Mouse (Mus musculus) ovary, postnatal 14 days (tissue): ENCODE results near the gene Commd7.

Experiments used
- DNase-seq: peaks from one replicate; pipeline ENCODE4 v3.0.0; 2022; ENCODE audit warnings: low spot score

The Commd7 gene

DNA sequence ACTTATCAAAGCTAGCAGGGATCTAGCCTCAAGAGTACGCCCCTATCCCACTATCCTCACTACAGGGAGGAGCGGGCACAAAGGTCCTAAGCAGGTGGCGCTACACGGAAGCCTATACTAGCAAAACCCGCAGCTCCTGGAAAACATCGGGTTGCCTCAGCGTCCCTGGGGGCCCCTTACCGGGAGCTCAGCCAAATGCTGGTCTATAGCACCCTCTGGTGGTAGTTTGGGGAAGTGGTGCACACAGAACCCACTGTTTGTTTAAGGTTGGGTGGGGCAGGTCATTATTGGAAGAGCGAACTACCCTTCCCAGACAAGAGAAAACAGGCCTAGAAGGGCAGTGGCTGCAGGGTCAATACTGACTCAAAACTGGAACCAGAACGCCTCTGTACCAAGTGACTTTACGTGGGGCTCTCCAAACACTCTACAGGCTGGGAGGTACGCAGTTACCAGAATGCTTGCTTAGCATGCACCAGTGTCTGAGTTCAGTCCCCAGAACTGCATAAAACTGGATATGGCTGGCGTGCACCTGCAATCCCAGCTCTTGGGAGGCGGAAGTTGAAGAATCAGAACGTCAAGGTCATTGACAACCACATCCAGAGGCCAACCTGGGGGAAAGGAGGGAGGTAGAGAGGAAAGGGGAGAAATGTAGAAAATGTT is 45.9 kb downstream of the Commd7 start:
- peak; percentile 88 for DNase-seq

DNA sequence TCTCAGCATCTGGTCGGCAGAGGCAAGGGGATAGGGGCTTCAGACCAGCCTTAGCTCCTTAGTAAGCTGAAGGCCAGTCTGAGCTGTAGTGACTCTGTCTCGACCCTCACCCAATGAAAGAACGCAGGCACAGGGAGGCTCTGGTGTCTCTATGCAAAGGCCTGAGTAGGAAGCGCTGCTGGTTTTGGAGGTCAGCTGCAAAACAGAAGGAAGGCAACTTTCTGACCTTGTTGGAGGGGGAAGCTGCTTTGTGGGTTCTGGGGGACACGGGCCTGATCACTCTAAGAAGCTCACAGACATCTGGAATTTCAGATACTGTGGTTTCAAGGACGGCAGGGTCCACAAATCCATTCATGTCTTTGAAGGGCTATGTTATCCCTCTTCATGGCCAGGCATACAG is 46.6 kb downstream of the Commd7 start:
- no peak for DNase-seq

DNA sequence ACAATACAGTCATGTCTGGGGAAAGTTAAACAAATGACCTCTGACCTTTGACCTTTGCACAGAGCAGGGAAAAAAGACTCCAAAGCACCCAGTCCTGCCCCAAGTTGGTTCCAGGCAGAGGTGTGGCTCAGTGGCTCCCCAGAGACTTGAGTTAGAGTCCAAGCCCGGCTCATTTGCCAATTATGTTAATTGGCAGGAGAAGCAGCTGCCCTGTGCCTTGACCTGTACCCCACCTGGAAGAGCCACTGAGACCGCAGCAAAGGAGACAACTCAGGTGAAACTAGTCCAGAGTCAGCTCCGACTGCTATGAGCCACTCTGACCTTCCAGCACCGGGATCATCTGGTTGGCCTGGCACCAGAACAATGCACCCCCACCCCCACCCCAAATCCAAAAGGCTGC is 48.2 kb downstream of the Commd7 start:
- no peak for DNase-seq

DNA sequence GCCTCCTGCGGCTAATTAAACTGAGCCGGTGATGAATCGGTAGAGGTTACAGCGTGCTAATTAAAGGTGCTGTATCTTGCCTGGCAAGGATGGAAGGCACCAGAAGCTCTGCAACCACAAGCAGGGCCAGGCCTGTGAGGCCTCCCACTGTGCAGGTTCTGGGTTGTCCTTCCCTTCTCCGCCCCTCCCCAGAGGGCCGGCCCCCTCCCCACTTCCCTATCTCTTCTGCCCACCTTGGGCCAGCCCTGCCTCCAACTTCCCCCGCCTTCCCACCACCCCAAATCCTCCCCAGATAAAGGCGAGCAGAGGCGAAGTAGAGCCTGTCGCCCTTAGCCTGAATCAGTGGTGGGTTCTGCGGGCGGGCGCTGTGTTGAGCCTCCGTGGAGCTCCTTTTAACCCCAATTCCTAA is 48.9 kb downstream of the Commd7 start:
- DNase-seq = no peak

DNA sequence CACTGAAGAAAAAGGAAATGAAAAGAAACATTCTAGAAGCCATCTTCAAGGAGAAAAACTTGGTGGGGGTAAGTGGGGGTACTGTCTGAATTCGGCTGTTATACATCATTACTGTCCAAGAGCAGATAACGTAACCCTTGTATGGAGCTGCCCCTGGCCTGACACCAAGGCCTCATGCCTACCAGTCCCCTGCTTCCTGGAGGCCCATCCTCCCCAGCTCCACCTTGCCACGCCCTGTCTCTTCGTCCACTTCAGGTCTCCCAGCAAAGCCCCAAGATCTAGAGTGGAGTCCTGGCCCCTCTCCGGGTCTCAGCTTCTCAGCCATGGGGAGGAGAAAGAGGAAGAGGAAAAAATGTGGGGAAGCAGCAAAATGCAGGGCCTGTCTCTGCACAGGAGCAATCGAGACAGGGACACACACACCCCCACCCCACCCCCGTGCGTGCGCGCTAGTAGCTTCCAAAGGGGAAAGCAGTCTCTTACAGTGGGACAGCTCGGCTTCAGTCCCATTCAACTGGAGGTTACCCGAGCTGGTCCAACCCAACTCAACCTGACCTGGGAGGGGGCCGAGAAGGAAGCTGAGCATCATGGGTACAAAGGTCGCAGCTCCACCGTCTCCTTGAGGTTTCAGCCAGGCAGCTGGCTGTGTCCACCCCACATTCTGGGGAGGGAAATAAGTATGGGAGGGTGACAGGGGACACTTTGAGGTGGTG is 49.5 kb downstream of the Commd7 start:
- DNase-seq = no peak

DNA sequence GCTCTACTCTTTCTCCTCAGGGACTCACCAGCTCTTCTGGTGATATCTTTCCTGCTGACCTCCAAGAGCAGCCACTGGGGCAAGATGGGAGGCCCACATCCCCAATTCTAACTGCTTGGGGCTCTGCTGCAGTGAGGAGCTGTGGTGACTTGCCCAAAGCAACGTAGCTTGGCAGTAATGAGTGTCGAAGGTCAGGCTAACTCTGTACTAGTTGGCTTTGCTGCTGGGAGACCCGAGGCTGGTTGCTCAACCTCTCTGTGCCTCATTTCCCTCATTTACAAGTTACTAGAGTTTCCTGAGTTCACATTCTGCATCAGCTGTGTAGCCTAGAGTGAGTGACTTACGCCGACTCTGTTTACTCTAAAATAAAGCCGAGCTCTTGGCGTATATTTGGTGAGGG is 51.2 kb downstream of the Commd7 start:
- DNase-seq = no peak

DNA sequence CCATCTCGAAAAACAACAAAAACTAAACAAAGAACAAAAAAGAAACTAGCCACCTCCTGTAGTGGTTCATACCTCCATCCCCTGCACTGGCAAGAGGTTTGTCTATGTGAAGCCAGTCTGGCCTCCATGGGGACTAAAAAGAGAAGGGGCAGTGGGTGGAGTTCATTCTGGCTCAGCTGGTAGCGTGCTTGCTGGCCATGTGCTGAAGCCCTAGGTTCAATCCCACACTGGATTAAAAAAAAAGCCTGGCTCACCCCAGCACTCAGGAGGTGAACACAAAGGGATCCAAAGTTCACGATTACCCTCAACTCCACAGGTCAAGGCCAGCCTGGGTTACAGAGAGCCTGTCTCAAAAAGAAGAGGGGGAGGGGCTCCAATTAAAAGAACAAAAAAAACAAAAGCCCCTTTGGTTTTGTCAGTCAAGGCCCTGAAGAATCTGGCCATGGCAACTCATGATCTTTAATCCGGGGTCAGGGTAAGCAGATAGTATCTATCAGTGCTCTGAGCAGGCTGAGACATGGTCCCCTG is 52.1 kb downstream of the Commd7 start:
- DNase-seq = no peak

DNA sequence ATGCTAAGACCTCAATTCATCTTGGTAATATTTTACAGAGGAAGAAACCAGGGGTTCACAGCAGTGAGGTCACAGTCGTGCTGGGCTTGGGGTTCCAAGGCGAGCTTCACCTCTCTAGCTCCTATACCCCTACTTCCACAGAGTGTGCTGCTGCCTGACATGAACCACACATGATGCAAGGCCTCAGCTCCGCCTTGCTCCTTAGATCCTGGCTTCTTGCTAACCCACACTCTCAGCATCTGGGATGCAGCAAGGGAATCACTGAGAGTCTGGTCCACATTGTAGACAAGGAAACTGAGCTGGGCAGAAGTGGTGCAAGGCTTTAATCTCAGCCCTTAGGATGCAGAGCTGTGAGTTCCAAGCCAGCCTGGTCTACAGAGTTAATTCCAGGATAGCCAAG is 52.5 kb downstream of the Commd7 start:
- no peak for DNase-seq

DNA sequence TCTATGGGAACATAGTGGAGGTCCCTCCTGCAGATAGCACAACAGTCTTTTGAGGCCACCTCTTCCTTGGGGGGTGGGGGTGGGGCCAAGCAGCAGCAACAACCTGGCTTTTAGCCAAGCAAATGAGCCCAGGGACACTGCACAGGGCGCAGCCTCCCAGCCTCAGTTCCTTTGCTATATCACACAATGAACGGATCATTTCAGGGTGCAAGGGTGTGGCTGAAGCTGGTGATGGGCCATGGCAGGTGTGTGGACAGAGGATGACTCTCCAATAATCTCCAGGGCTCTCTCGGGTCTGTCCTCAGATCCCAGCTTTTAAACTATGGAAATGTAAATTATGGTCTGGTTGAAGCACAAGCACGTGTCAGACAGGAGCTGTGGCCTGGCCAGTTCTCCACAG is 55.5 kb downstream of the Commd7 start:
- DNase-seq = no peak

DNA sequence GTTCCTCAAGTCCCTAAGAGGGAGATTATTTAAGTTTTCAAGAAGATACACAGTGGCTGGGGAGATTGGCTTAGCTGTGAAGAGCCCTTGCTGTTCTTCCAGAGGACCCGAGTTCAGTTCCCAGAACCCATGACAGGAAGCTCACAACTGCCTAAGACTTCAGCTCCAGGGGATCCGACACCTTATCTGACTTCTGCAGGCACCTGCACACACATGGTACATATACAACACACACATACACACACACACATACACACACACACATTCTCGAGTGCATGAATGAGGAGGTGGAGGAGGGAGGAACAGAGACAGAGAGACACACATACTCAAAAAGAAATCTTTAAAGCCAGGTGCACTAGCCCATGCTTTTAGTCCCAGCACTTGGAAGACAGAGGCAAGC is 56.4 kb downstream of the Commd7 start:
- DNase-seq = no peak

DNA sequence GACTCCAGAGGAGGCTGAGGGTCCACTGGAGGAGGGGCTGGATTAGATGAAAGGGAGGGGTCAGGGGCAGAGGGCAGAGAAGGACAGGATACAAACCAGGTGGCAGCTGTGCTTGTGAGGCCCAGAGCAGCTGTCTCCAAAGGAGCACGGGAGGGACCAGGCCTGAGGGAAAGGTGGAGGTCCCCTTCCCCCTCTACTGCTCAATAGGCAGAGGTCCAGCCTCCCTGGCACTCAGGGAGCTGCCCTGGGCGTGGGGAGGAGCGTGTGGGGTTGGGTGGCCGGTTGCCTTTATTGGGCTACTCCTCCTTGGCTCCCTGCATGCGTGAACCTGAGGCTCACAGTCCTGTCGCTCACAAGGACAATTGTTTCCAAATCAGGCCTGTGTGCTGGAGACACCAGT is 57.0 kb downstream of the Commd7 start:
- DNase-seq = no peak

DNA sequence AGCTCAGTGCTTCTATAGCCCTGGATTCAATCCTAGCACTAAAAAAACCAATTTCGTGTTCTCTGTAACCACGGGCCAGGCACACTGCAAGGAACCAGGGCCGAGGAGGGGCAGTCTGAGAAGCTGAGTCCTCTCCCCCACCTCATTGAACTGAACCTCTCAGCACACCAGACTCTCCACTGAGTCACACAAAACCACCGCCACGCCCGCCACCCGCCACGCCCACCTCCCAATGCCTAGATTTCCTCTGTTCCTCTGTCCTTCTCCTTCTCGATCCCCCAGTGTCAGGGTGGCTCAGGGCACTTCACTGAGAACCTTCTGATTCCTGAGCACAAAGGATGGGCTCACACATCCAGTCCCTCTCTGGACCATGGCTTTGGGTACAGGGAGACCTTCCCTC is 59.5 kb downstream of the Commd7 start:
- no peak for DNase-seq

DNA sequence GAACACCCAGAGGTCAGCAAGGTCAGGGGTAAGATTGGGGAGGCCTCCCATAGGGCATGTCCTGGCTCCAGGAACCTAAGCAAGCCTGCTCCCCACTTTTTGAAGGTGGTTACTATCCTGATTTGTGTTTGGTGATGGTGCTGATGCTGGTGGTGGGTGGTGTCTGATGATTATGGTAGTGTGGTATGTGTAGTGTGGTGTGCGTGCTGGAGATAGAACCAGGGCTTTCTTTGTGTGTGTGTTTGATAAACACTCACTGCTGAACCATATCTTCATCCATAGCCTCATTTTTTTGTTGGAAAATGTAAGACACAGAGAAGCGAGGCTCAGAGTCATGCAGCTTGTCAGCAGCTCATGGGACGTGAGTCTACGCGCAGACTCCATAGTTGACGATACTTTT is 64.0 kb downstream of the Commd7 start:
- no peak for DNase-seq

DNA sequence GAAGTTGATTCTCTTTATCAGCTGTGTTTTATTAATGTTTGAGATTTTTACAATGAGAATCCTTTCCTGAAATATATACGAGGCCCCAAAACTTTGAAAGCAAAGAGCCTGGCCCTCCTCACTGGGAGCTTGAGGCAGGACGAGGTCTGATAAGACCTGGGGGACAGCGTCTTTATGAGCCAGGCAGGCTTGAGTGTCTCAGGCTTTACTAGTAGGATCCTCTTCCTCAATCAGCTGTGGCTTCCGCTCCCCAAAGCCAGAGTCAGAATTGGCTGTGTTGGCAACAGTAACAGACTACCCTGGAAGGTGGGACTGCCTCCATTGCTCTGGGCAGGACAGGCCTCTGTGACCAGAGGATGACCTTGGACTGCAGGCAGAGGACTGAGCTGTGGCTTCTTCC is 64.6 kb downstream of the Commd7 start:
- DNase-seq = no peak
